ENCODE assay signal across 20 mouse cellular contexts in genomic region chr9:85459062-85459805, GRCm38 (mm10).
A peak's percentile ranks its signal among the peaks of the same experiment; 100 is the strongest.
DNase-seq lines count a peak whose midpoint lies in the region; ATAC-seq lines count a peak whose summit lies in the region.
"Had no signal": no experiment of that assay in that cellular context is flagged by ENCODE, and none has a peak within 500 bp of the region (broad histone marks: within the 10 kb centered on the region; RNA-seq: fewer than 3 reads in every experiment).

No protein-coding gene starts in this region.

- DNase-seq in embryo, embryonic 10 days (ENCODE audit: low spot score), result peak; percentile 21
- no peak for DNase-seq in embryo, embryonic 9.5 days (ENCODE audit: extremely low spot score)
- DNase-seq in urinary bladder, postnatal 25 days (ENCODE audit: low spot score), result peak; percentile 8
- no peak for DNase-seq in urinary bladder, postnatal 36 days (ENCODE audit: low spot score in 2 of 2)
- peak; percentile 11 for DNase-seq in lung, postnatal 14 days
- no peak for DNase-seq in adrenal gland, adult (ENCODE audit: inconsistent age in 2 of 2, low spot score in 1 of 2)
- no peak for DNase-seq in cerebellum, adult 18-20 months
- DNase-seq: adrenal gland, adult 2 months; adrenal gland, postnatal 25 days; B cell, adult 2 months; cerebellum, adult 8-10 months; cerebellum, postnatal 14 days; forebrain, postnatal 0 days; gastrocnemius, postnatal 14 days; heart, adult 2 months had no signal

- ATAC-seq in megakaryocyte-erythroid progenitor cell, adult 5-6 weeks (replicated peaks; ENCODE audit: low FRiP score, low TSS enrichment, poor library complexity, severe bottlenecking), result no peak
- ATAC-seq: activated CD4-positive, CD25-positive, alpha-beta regulatory T cell, adult 4 months; CD4-positive, CD25-positive, alpha-beta regulatory T cell, adult 4 months; forebrain, embryonic 13.5 days; forebrain, postnatal 0 days; Patski had no signal

Comparison
In these comparisons a context has a peak if more than half of its experiments do, and no peak if none do; other contexts are left out.
1. DNase-seq: peak in embryo, embryonic 10 days (single experiment), urinary bladder, postnatal 25 days (single experiment) and lung, postnatal 14 days (single experiment); none in embryo, embryonic 9.5 days (single experiment), urinary bladder, postnatal 36 days (0 of 2), adrenal gland, adult (0 of 2) and cerebellum, adult 18-20 months (0 of 2).